Mouse (Mus musculus): ENCODE measurements around the gene Dhx37. TPM values are rescaled to one million over a fixed set of nuclear protein-coding genes. Genes with fewer than 3 reads are reported as not detected.

The Dhx37 gene
- polyA plus RNA-seq, 1 experiment = 19.5 TPM

DNA sequence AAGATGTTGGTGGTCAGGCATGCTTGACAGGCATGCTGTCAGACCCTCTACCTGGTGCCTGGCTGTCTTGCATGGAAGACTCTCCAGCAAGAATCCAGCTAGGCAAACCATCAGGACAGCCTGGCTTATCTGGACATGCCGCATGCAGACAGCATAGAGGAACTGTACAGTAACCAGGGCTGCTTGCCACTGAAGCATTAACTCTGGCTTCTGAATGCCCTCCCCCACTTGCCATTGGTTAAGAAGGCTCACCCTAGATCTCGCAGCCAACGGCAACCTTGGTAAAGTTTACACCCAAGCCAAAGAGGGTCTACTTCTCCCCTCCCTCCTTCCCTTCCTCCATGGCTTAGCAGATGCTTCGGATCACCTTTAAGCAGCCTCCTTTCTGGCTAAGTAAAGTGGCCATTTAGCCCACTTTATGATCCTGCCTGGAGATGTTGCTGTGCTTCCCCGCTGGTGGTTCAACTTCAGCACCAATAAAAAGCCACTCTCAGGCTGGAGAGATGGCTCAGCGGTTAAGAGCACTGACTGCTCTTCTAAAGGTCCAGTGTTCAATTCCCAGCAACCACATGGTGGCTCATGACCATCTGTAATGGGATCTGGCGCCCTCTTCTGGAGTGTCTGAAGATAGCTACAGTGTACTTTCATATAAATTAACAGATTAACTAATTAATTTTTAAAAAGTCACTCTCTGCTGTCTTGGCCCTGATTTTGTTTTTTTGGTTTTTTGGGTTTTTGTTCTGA, 62.8 kb downstream of the Dhx37 start:
- H3K27ac ChIP-seq (ENCODE audit: control insufficient read depth, insufficient read depth, low read depth, low read length) = no peak overlapping the region
- no peak overlapping the region for H3K4me3 ChIP-seq (ENCODE audit: control insufficient read depth, low read depth, low read length)
- TF ChIP-seq POLR2A (IDR thresholded peaks at IDR 0.05; ENCODE audit: control insufficient read depth, low read depth, low read length) = no peak
- no peak for TF ChIP-seq CTCF (IDR thresholded peaks at IDR 0.05; ENCODE audit: control insufficient read depth, insufficient read depth, insufficient replicate concordance, low read depth, low read length)
- H3K27me3 ChIP-seq (ENCODE audit: control insufficient read depth, insufficient read depth, low read length) = no peaks in the 10 kb centered on the region
- H3K4me1 ChIP-seq (ENCODE audit: control insufficient read depth, insufficient read depth, low read length) = no peaks in the 10 kb centered on the region
- H3K36me3 ChIP-seq (ENCODE audit: control insufficient read depth, insufficient read depth, low read length) = no peaks in the 10 kb centered on the region

DNA sequence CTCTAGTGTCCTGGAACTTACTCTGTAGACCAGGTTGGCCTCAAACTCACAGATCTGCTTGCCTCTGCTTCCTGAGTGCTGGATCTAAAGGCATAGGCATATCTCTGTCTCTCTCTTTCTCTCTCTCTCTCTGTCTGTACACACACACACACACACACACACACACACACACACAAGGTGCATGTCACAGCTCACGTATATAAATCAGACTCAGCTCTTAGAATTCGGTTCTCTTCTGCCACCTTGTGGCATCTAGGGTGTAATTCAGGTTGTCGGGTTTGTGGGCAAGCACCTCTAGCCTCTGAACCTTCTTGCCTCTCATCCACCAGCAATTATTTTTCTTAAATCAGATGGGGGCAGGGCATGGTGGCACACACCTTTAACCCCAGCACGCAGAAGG, 65.4 kb downstream of the Dhx37 start:
- Histone ChIP-seq H3K36me3 (ENCODE audit: control insufficient read depth, insufficient read depth, low read length) (0 out of 2 replicates have a peak, but pooled peaks cover 1% of the 10 kb centered on the region), H3K4me3 (ENCODE audit: control insufficient read depth, low read depth, low read length) (peak overlapping the region; percentile 67), H3K4me1 (ENCODE audit: control insufficient read depth, insufficient read depth, low read length) (no peaks in the 10 kb centered on the region), H3K27ac (ENCODE audit: control insufficient read depth, insufficient read depth, low read depth, low read length) (no peak overlapping the region), H3K27me3 (ENCODE audit: control insufficient read depth, insufficient read depth, low read length) (no peaks in the 10 kb centered on the region)
- TF ChIP-seq POLR2A (IDR thresholded peaks at IDR 0.05; ENCODE audit: control insufficient read depth, low read depth, low read length) = no peak
- peak; percentile 19; the same call in 1 of the 2 replicates for TF ChIP-seq CTCF (IDR thresholded peaks at IDR 0.05; ENCODE audit: control insufficient read depth, insufficient read depth, insufficient replicate concordance, low read depth, low read length)

DNA sequence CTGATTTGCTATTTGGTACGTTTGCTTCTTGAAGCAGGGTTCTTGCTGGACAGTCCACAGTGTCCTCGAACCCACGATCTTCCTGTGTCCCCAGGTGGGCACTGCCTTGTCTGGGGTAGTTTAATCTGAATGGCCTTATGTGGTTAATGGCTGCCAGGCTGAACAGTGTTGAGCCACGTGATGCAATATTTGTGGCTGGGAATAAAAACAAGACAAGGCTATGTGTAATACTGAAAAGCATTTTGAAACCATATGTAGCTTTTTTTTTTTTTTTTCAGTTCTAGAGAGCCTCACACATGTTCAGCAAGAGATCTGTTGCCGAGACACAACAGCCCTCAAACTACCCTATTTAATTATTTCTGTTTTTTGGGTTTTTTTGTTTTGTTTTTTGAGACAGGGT, 65.8 kb downstream of the Dhx37 start:
- H3K4me3 ChIP-seq (ENCODE audit: control insufficient read depth, low read depth, low read length) = no peak overlapping the region
- no peaks in the 10 kb centered on the region for H3K27me3 ChIP-seq (ENCODE audit: control insufficient read depth, insufficient read depth, low read length)
- H3K4me1 ChIP-seq (ENCODE audit: control insufficient read depth, insufficient read depth, low read length) = no peaks in the 10 kb centered on the region
- no peak overlapping the region for H3K27ac ChIP-seq (ENCODE audit: control insufficient read depth, insufficient read depth, low read depth, low read length)
- H3K36me3 ChIP-seq (ENCODE audit: control insufficient read depth, insufficient read depth, low read length) = 0 out of 2 replicates have a peak, but pooled peaks cover 1% of the 10 kb centered on the region
- TF ChIP-seq CTCF (IDR thresholded peaks at IDR 0.05; ENCODE audit: control insufficient read depth, insufficient read depth, insufficient replicate concordance, low read depth, low read length) (no peak), POLR2A (IDR thresholded peaks at IDR 0.05; ENCODE audit: control insufficient read depth, low read depth, low read length) (no peak)

DNA sequence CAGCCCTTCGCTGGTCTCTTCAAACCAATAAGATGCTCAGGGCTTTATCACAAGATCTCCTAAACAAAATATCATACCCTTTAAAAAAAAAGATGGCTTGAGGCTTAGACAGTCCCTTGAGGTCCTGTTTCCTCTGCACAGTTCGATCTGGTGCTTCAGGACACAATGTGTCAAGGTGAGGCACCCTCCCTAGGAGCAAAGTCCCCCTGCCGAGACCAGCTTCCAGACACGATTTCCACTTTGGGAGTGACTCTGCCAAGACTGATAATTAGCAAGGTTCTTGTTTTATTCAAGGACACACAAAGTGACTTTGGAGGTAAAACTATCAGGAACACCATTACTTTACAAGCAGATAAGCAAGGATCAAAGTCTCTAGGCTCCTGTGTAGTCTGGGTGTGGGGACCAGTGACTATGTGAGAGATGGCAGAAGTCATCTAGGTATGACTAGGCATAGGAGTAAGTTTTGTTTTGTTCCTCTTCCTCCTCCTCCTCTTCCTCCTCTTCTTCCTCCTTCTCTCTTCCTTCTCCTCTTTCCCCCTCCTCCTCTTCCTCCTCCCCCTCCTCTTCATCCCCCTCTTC, 69.0 kb downstream of the Dhx37 start:
- Histone ChIP-seq H3K36me3 (ENCODE audit: control insufficient read depth, insufficient read depth, low read length) (peaks cover 3% of the 10 kb centered on the region), H3K27me3 (ENCODE audit: control insufficient read depth, insufficient read depth, low read length) (no peaks in the 10 kb centered on the region), H3K4me3 (ENCODE audit: control insufficient read depth, low read depth, low read length) (no peak overlapping the region), H3K4me1 (ENCODE audit: control insufficient read depth, insufficient read depth, low read length) (peaks cover 7% of the 10 kb centered on the region), H3K27ac (ENCODE audit: control insufficient read depth, insufficient read depth, low read depth, low read length) (no peak overlapping the region)
- TF ChIP-seq POLR2A (IDR thresholded peaks at IDR 0.05; ENCODE audit: control insufficient read depth, low read depth, low read length) (no peak), CTCF (IDR thresholded peaks at IDR 0.05; ENCODE audit: control insufficient read depth, insufficient read depth, insufficient replicate concordance, low read depth, low read length) (no peak)

DNA sequence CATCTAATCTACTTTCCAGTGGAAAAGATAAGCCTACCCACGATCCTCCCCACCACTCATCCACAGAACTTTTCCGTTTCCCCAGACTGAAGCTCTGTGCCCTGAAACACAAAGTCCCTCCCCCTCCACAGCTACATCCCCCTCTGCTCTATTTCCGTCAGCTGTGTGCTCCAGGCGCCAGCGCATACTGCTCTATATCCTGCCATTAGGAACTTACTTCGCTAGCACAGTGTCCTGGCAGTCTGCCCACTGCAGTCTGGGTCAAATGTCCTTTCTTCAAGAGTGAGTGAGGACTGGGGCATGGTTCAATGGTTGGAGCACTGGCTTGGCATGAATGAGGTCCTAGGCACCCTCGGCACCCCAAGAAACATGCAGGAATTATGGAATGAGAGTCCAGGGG, 70.0 kb downstream of the Dhx37 start:
- no peak for TF ChIP-seq POLR2A (IDR thresholded peaks at IDR 0.05; ENCODE audit: control insufficient read depth, low read depth, low read length)
- TF ChIP-seq CTCF (IDR thresholded peaks at IDR 0.05; ENCODE audit: control insufficient read depth, insufficient read depth, insufficient replicate concordance, low read depth, low read length) = no peak
- H3K36me3 ChIP-seq (ENCODE audit: control insufficient read depth, insufficient read depth, low read length) = peaks cover 3% of the 10 kb centered on the region
- peaks cover 7% of the 10 kb centered on the region for H3K4me1 ChIP-seq (ENCODE audit: control insufficient read depth, insufficient read depth, low read length)
- H3K27me3 ChIP-seq (ENCODE audit: control insufficient read depth, insufficient read depth, low read length) = no peaks in the 10 kb centered on the region
- no peak overlapping the region for H3K27ac ChIP-seq (ENCODE audit: control insufficient read depth, insufficient read depth, low read depth, low read length)
- H3K4me3 ChIP-seq (ENCODE audit: control insufficient read depth, low read depth, low read length) = no peak overlapping the region

Other genes starting within 250 kb of the Dhx37 start
- 172 and 188 TPM in 2 replicates for gene Scarb1, start 93.0 kb downstream of the Dhx37 start, polyA plus RNA-seq (2012; rRNA removed)
- 84.2 and 109 TPM in 2 replicates for gene Gm10382, start 44.8 kb downstream of the Dhx37 start, polyA plus RNA-seq (2012; rRNA removed)
- 1,188 and 1,319 TPM in 2 replicates for gene Ubc, start 43.9 kb downstream of the Dhx37 start, polyA plus RNA-seq (2012; rRNA removed)
- gene Bri3bp, start 7.4 kb upstream of the Dhx37 start, polyA plus RNA-seq (2012; rRNA removed) = 41.4 and 42.7 TPM in 2 replicates
- 90.7 and 98.5 TPM in 2 replicates for gene Aacs, start 41.7 kb upstream of the Dhx37 start, polyA plus RNA-seq (2012; rRNA removed)
- 0.09 and 0.13 TPM in 2 replicates for gene Tmem132b, start 97.7 kb upstream of the Dhx37 start, polyA plus RNA-seq (2012; rRNA removed)

Data from testis, adult 2 months (tissue).